25 mouse cellular contexts compared by ENCODE assay signal in genomic region chr7:43994821-43995220, GRCm38 (mm10). TPM values are rescaled to one million over a fixed set of nuclear protein-coding genes. Genes with fewer than 3 reads are reported as not detected.
DNase-seq lines count a peak whose midpoint lies in the region; ATAC-seq and TF ChIP-seq lines count a peak whose summit lies in the region.
"Not testable (repeated sequence)": the region's sequence is repeated elsewhere in the genome, so short reads cannot be mapped to it uniquely, and the experiment has no call there.
"Had no signal": no experiment of that assay in that cellular context is flagged by ENCODE, and none has a peak within 500 bp of the region (broad histone marks: within the 10 kb centered on the region; RNA-seq: fewer than 3 reads in every experiment).

No protein-coding gene starts in this region.

- not testable (repeated sequence) for TF ChIP-seq CTCF in CH12.LX (conservative IDR thresholded peaks at IDR 0.05 in 1 of 2, IDR thresholded peaks at IDR 0.05 in 1 of 2; ENCODE audit: low read depth in 2 of 2, low read length in 2 of 2); bone marrow macrophage, adult 2 months (IDR thresholded peaks at IDR 0.05; ENCODE audit: low read depth, low read length)

- peak; percentile 89 for ATAC-seq in granulocyte monocyte progenitor cell, adult 5-6 weeks (replicated peaks; ENCODE audit: poor library complexity, severe bottlenecking)
- peak; percentile 91 for ATAC-seq in megakaryocyte, adult 5-6 weeks (ENCODE audit: poor library complexity, severe bottlenecking)
- peak; percentile 55; the same call in 1 of the 2 replicates for ATAC-seq in megakaryocyte progenitor cell, adult 5-6 weeks (replicated peaks; ENCODE audit: poor library complexity)

- DNase-seq in 416B (ENCODE audit: low read depth) (peak; percentile 2), CH12.LX (ENCODE audit: extremely low read depth) (peak; percentile 29)
- peak; percentile 23 for DNase-seq in lung, postnatal 36 days

- H3K79me2 ChIP-seq in CH12.LX (replicated peaks; ENCODE audit: control insufficient read depth, extremely low read depth, insufficient read depth, poor library complexity, severe bottlenecking); macrophage (ENCODE audit: inconsistent target): not testable (repeated sequence)

- not testable (repeated sequence) for TF ChIP-seq POLR2A in CH12.LX (IDR thresholded peaks at IDR 0.05; ENCODE audit: low read depth, low read length); bone marrow macrophage, adult 2 months (IDR thresholded peaks at IDR 0.05; ENCODE audit: borderline replicate concordance, low read depth, low read length)

- H3K27ac ChIP-seq in CH12.LX (ENCODE audit: insufficient read depth, low read depth), result not testable (repeated sequence)
- H3K27ac ChIP-seq in bone marrow macrophage, adult 2 months (ENCODE audit: insufficient read depth, low read depth, low read length), result peak overlapping the region; percentile 77
- H3K27ac ChIP-seq in macrophage, result peak overlapping the region; percentile 85

- not testable (repeated sequence) for H3K9ac ChIP-seq in CH12.LX (ENCODE audit: insufficient read depth, low read depth)

- not testable (repeated sequence) for H3K27me3 ChIP-seq in CH12.LX (replicated peaks)

- no CpG with 5 or more reads among the region's 1 CpGs for WGBS in macrophage (ENCODE audit: missing documents)

- TF ChIP-seq RAD21 in CH12.LX (IDR thresholded peaks at IDR 0.05; ENCODE audit: low read depth, low read length), result not testable (repeated sequence)

- H3K4me3 ChIP-seq in CH12.LX (replicated peaks in 1 of 3; ENCODE audit: low read depth in 2 of 3, low read length in 2 of 3, poor library complexity in 1 of 3); bone marrow macrophage, adult 2 months (ENCODE audit: insufficient read depth, low read length); macrophage (ENCODE audit: inconsistent target): not testable (repeated sequence)

- not testable (repeated sequence) for H3K4me2 ChIP-seq in CH12.LX (ENCODE audit: insufficient read depth, low read depth, poor library complexity, severe bottlenecking)

- TF ChIP-seq EP300 in CH12.LX (IDR thresholded peaks at IDR 0.05; ENCODE audit: low read length), result not testable (repeated sequence)

- dilution Hi-C loops in CH12.LX (cut with MboI; ENCODE audit: extremely low pct_ligation_motif_present, extremely low pct_unique_long_range_greater_than_20kb, low sequenced_read_pairs), result not testable (repeated sequence)

- H3K36me3 ChIP-seq in CH12.LX (replicated peaks in 1 of 2; ENCODE audit: control insufficient read depth in 1 of 2, insufficient read depth in 1 of 2, low read length in 1 of 2); macrophage (ENCODE audit: inconsistent target): not testable (repeated sequence)

- H3K9me3 ChIP-seq in CH12.LX (replicated peaks; ENCODE audit: low read length), result not testable (repeated sequence)

- in situ Hi-C loops in CH12.LX (cut with MboI; ENCODE audit: low pct_ligation_motif_present, low pct_unique_long_range_greater_than_20kb, low sequenced_read_pairs), result not testable (repeated sequence)

- H3K4me1 ChIP-seq in CH12.LX (ENCODE audit: control insufficient read depth in 1 of 2, insufficient read depth in 2 of 2), result peaks cover 0 to 16% of the 10 kb centered on the region in 2 experiments; a peak in 2 of 4 replicates
- peaks cover 52% of the 10 kb centered on the region for H3K4me1 ChIP-seq in bone marrow macrophage, adult 2 months (ENCODE audit: control insufficient read depth, insufficient read depth, low read length)

RNA-seq across cellular contexts. Expression of gene Klk1b11, which starts 0.9 kb away (rescaled TPM):
- total RNA-seq in CH12.LX (2012; rRNA removed) (not detected in 2 replicates), CH12.LX (2014; rRNA removed) (not detected in 2 replicates)
- polyA plus RNA-seq in CH12.LX (2012; ENCODE audit: insufficient read length, low read depth) (not detected in 2 replicates), macrophage (2018) (8.0 to 74.1 TPM (median 17.4 TPM) in 3 replicates)
- 1.4 and 2.8 TPM in 2 replicates for polyA plus RNA-seq in bone marrow macrophage, adult 2 months (2012; ENCODE audit: insufficient read depth, insufficient read length, missing spikeins)
- not detected in 2 replicates for total RNA-seq in granulocyte monocyte progenitor cell, adult 5-6 weeks (2014; fragmentation: Nextera tagmentation)
- total RNA-seq in granulocyte monocyte progenitor cell, adult 5-6 weeks (2017), result not detected in 2 replicates
- not detected for total RNA-seq in macrophage (2018; cell fraction: chromatin; rRNA removed)
- total RNA-seq in macrophage (2018; cell fraction: cytosol; rRNA removed), result 10 to 100 TPM in 14 of 26 experiments, 1 to 10 TPM in 12; 1.7 to 41.4 (median 11.8) TPM
- total RNA-seq in macrophage (2018; cell fraction: nucleus; rRNA removed), result 10 to 100 TPM in 5 of 26 experiments, 1 to 10 TPM in 20, not detected in 1; 1.3 to 17.5 (median 6.0) TPM
- 0.33 and 0.84 TPM in 2 replicates for total RNA-seq in megakaryocyte, adult 5-6 weeks (2015)
- 1.1 TPM in 1 of 2 replicates, not detected in the other for total RNA-seq in megakaryocyte, adult 5-6 weeks (2017)
- not detected in 2 replicates for total RNA-seq in megakaryocyte progenitor cell, adult 5-6 weeks (2015)
- not detected in 2 replicates for total RNA-seq in megakaryocyte progenitor cell, adult 5-6 weeks (2017)
- total RNA-seq: adrenal gland, adult 18-20 months; adrenal gland, adult 2 months; adrenal gland, adult 8-10 months; adrenal gland, postnatal 10 days; adrenal gland, postnatal 14 days; adrenal gland, postnatal 25 days; adrenal gland, postnatal 36 days; ES-E14; G1E; MEL had no signal
- polyA plus RNA-seq: activated CD4-positive, CD25-positive, alpha-beta regulatory T cell, adult 4 months; adrenal gland, adult 2 months; brain, embryonic 14.5 days; C2C12; CD4-positive, CD25-positive, alpha-beta regulatory T cell, adult 4 months; cerebellum, adult 2 months; G1E; Patski had no signal

RNA-seq across cellular contexts. Expression of gene Klk1b26, which starts 17.1 kb away (rescaled TPM):
- total RNA-seq in CH12.LX (2012; rRNA removed), result not detected in 2 replicates
- total RNA-seq in CH12.LX (2014; rRNA removed), result not detected in 2 replicates
- not detected in 2 replicates for polyA plus RNA-seq in CH12.LX (2012; ENCODE audit: insufficient read length, low read depth)
- polyA plus RNA-seq in bone marrow macrophage, adult 2 months (2012; ENCODE audit: insufficient read depth, insufficient read length, missing spikeins), result not detected in 2 replicates
- not detected in 2 replicates for total RNA-seq in granulocyte monocyte progenitor cell, adult 5-6 weeks (2014; fragmentation: Nextera tagmentation)
- not detected in 2 replicates for total RNA-seq in granulocyte monocyte progenitor cell, adult 5-6 weeks (2017)
- not detected for total RNA-seq in macrophage (2018; cell fraction: chromatin; rRNA removed)
- total RNA-seq in macrophage (2018; cell fraction: cytosol; rRNA removed), result under 1 TPM in 2 of 26 experiments, not detected in 24; 0.10 to 0.13 TPM
- total RNA-seq in macrophage (2018; cell fraction: nucleus; rRNA removed), result not detected
- not detected in 3 replicates for polyA plus RNA-seq in macrophage (2018)
- total RNA-seq in megakaryocyte, adult 5-6 weeks (2015), result not detected in 2 replicates
- total RNA-seq in megakaryocyte, adult 5-6 weeks (2017), result not detected in 2 replicates
- total RNA-seq in megakaryocyte progenitor cell, adult 5-6 weeks (2015), result not detected in 2 replicates
- total RNA-seq in megakaryocyte progenitor cell, adult 5-6 weeks (2017), result not detected in 2 replicates
- total RNA-seq: adrenal gland, adult 18-20 months; adrenal gland, adult 2 months; adrenal gland, adult 8-10 months; adrenal gland, postnatal 10 days; adrenal gland, postnatal 14 days; adrenal gland, postnatal 25 days; adrenal gland, postnatal 36 days; adrenal gland, postnatal 4 days; ES-E14; G1E; MEL had no signal
- polyA plus RNA-seq: activated CD4-positive, CD25-positive, alpha-beta regulatory T cell, adult 4 months; adrenal gland, adult 2 months; brain, embryonic 14.5 days; C2C12; CD4-positive, CD25-positive, alpha-beta regulatory T cell, adult 4 months; cerebellum, adult 2 months; G1E; Patski had no signal

RNA-seq across cellular contexts. Expression of gene Klk1b9, which starts 19.0 kb away (rescaled TPM):
- total RNA-seq in CH12.LX (2012; rRNA removed), result not detected in 2 replicates
- not detected in 2 replicates for total RNA-seq in CH12.LX (2014; rRNA removed)
- polyA plus RNA-seq in CH12.LX (2012; ENCODE audit: insufficient read length, low read depth), result not detected in 2 replicates
- polyA plus RNA-seq in bone marrow macrophage, adult 2 months (2012; ENCODE audit: insufficient read depth, insufficient read length, missing spikeins), result not detected in 2 replicates
- total RNA-seq in granulocyte monocyte progenitor cell, adult 5-6 weeks (2014; fragmentation: Nextera tagmentation), result not detected in 2 replicates
- not detected in 2 replicates for total RNA-seq in granulocyte monocyte progenitor cell, adult 5-6 weeks (2017)
- total RNA-seq in macrophage (2018; cell fraction: chromatin; rRNA removed), result not detected
- under 1 TPM in 6 of 26 experiments, not detected in 20; 0.14 to 0.42 (median 0.25) TPM for total RNA-seq in macrophage (2018; cell fraction: cytosol; rRNA removed)
- under 1 TPM in 1 of 26 experiments, not detected in 25; 0.75 TPM for total RNA-seq in macrophage (2018; cell fraction: nucleus; rRNA removed)
- 0.40 TPM in 1 of 3 replicates, not detected in the others for polyA plus RNA-seq in macrophage (2018)
- total RNA-seq in megakaryocyte, adult 5-6 weeks (2015), result not detected in 2 replicates
- total RNA-seq in megakaryocyte, adult 5-6 weeks (2017), result not detected in 2 replicates
- not detected in 2 replicates for total RNA-seq in megakaryocyte progenitor cell, adult 5-6 weeks (2015)
- not detected in 2 replicates for total RNA-seq in megakaryocyte progenitor cell, adult 5-6 weeks (2017)
- total RNA-seq: adrenal gland, adult 18-20 months; adrenal gland, adult 2 months; adrenal gland, postnatal 10 days; adrenal gland, postnatal 14 days; adrenal gland, postnatal 25 days; adrenal gland, postnatal 36 days; adrenal gland, postnatal 4 days; ES-E14; G1E; MEL had no signal
- polyA plus RNA-seq: activated CD4-positive, CD25-positive, alpha-beta regulatory T cell, adult 4 months; adrenal gland, adult 2 months; brain, embryonic 14.5 days; C2C12; CD4-positive, CD25-positive, alpha-beta regulatory T cell, adult 4 months; G1E; Patski had no signal

RNA-seq across cellular contexts. Expression of gene Klk1b1, which starts 28.3 kb away (rescaled TPM):
- total RNA-seq in CH12.LX (2012; rRNA removed), result not detected in 2 replicates
- not detected in 2 replicates for total RNA-seq in CH12.LX (2014; rRNA removed)
- polyA plus RNA-seq in CH12.LX (2012; ENCODE audit: insufficient read length, low read depth), result not detected in 2 replicates
- polyA plus RNA-seq in bone marrow macrophage, adult 2 months (2012; ENCODE audit: insufficient read depth, insufficient read length, missing spikeins), result not detected in 2 replicates
- total RNA-seq in granulocyte monocyte progenitor cell, adult 5-6 weeks (2014; fragmentation: Nextera tagmentation), result not detected in 2 replicates
- not detected in 2 replicates for total RNA-seq in granulocyte monocyte progenitor cell, adult 5-6 weeks (2017)
- not detected for total RNA-seq in macrophage (2018; cell fraction: chromatin; rRNA removed)
- total RNA-seq in macrophage (2018; cell fraction: cytosol; rRNA removed), result 1 to 10 TPM in 17 of 26 experiments, under 1 TPM in 9; 0.33 to 4.6 (median 1.6) TPM
- 1 to 10 TPM in 11 of 26 experiments, under 1 TPM in 6, not detected in 9; 0.67 to 3.1 (median 1.2) TPM for total RNA-seq in macrophage (2018; cell fraction: nucleus; rRNA removed)
- polyA plus RNA-seq in macrophage (2018), result 0.91 to 5.8 TPM (median 2.6 TPM) in 3 replicates
- not detected in 2 replicates for total RNA-seq in megakaryocyte, adult 5-6 weeks (2015)
- not detected in 2 replicates for total RNA-seq in megakaryocyte, adult 5-6 weeks (2017)
- total RNA-seq in megakaryocyte progenitor cell, adult 5-6 weeks (2015), result not detected in 2 replicates
- not detected in 2 replicates for total RNA-seq in megakaryocyte progenitor cell, adult 5-6 weeks (2017)
- total RNA-seq: adrenal gland, adult 18-20 months; adrenal gland, adult 2 months; adrenal gland, adult 8-10 months; adrenal gland, postnatal 10 days; adrenal gland, postnatal 14 days; adrenal gland, postnatal 25 days; adrenal gland, postnatal 36 days; adrenal gland, postnatal 4 days; ES-E14; G1E; MEL had no signal
- polyA plus RNA-seq: activated CD4-positive, CD25-positive, alpha-beta regulatory T cell, adult 4 months; adrenal gland, adult 2 months; brain, embryonic 14.5 days; C2C12; CD4-positive, CD25-positive, alpha-beta regulatory T cell, adult 4 months; cerebellum, adult 2 months; G1E; Patski had no signal

RNA-seq across cellular contexts. Expression of gene Klk1b8, which starts 44.4 kb away (rescaled TPM):
- total RNA-seq in CH12.LX (2012; rRNA removed), result not detected in 2 replicates
- not detected in 2 replicates for total RNA-seq in CH12.LX (2014; rRNA removed)
- not detected in 2 replicates for polyA plus RNA-seq in CH12.LX (2012; ENCODE audit: insufficient read length, low read depth)
- not detected in 2 replicates for polyA plus RNA-seq in bone marrow macrophage, adult 2 months (2012; ENCODE audit: insufficient read depth, insufficient read length, missing spikeins)
- not detected in 2 replicates for total RNA-seq in granulocyte monocyte progenitor cell, adult 5-6 weeks (2014; fragmentation: Nextera tagmentation)
- not detected in 2 replicates for total RNA-seq in granulocyte monocyte progenitor cell, adult 5-6 weeks (2017)
- total RNA-seq in macrophage (2018; cell fraction: chromatin; rRNA removed), result not detected
- total RNA-seq in macrophage (2018; cell fraction: cytosol; rRNA removed), result not detected
- total RNA-seq in macrophage (2018; cell fraction: nucleus; rRNA removed), result not detected
- not detected in 3 replicates for polyA plus RNA-seq in macrophage (2018)
- total RNA-seq in megakaryocyte, adult 5-6 weeks (2015), result not detected in 2 replicates
- total RNA-seq in megakaryocyte, adult 5-6 weeks (2017), result not detected in 2 replicates
- not detected in 2 replicates for total RNA-seq in megakaryocyte progenitor cell, adult 5-6 weeks (2015)
- total RNA-seq in megakaryocyte progenitor cell, adult 5-6 weeks (2017), result not detected in 2 replicates
- total RNA-seq: adrenal gland, adult 18-20 months; adrenal gland, adult 2 months; adrenal gland, adult 8-10 months; adrenal gland, postnatal 10 days; adrenal gland, postnatal 14 days; adrenal gland, postnatal 25 days; adrenal gland, postnatal 36 days; adrenal gland, postnatal 4 days; ES-E14; G1E; MEL had no signal
- polyA plus RNA-seq: activated CD4-positive, CD25-positive, alpha-beta regulatory T cell, adult 4 months; adrenal gland, adult 2 months; brain, embryonic 14.5 days; C2C12; CD4-positive, CD25-positive, alpha-beta regulatory T cell, adult 4 months; cerebellum, adult 2 months; G1E; Patski had no signal
